Mouse (Mus musculus): ENCODE data around the gene Efnb3. TPM values are rescaled to one million over a fixed set of nuclear protein-coding genes. Genes with fewer than 3 reads are reported as not detected.

The Efnb3 gene
- 0.49 and 29.6 TPM in 2 replicates for polyA plus RNA-seq (2012; rRNA removed; ENCODE audit: low replicate concordance)

GRCm38 (mm10) chr11:69559851-69560765, at the start of gene Efnb3:
TSS of gene Efnb3 (minus strand) at chr11:69560205.

GRCm38 (mm10) chr11:69605726-69606490, 45.9 kb upstream of the Efnb3 start, which contains the start of gene Atp1b2:
TSS of gene Atp1b2 (minus strand) at chr11:69605942.

GRCm38 (mm10) chr11:69580091-69580514, 20.1 kb upstream of the Efnb3 start, which contains the start of the genes Wrap53 and Trp53:
TSS of gene Wrap53 (minus strand) at chr11:69580255.
TSS of gene Trp53 (plus strand) at chr11:69580359.

GRCm38 (mm10) chr11:69549060-69549656, 10.8 kb downstream of the Efnb3 start, which contains the start of gene Dnah2:
TSS of gene Dnah2 (minus strand) at chr11:69549110.

Other genes starting within 250 kb of the Efnb3 start
- 5.7 and 11.8 TPM in 2 replicates for gene Cntrob, start 236.4 kb downstream of the Efnb3 start, polyA plus RNA-seq (2012; rRNA removed; ENCODE audit: low replicate concordance)
- gene Trappc1, start 236.2 kb downstream of the Efnb3 start, polyA plus RNA-seq (2012; rRNA removed; ENCODE audit: low replicate concordance) = 72.6 and 77.1 TPM in 2 replicates
- gene Kcnab3, start 233.9 kb downstream of the Efnb3 start, polyA plus RNA-seq (2012; rRNA removed; ENCODE audit: low replicate concordance) = 0.92 and 2.9 TPM in 2 replicates
- 0.73 and 2.0 TPM in 2 replicates for gene Rnf227, start 219.7 kb downstream of the Efnb3 start, polyA plus RNA-seq (2012; rRNA removed; ENCODE audit: low replicate concordance)
- gene Chd3, start 190.8 kb downstream of the Efnb3 start, polyA plus RNA-seq (2012; rRNA removed; ENCODE audit: low replicate concordance) = 45.5 and 209 TPM in 2 replicates
- 180 and 191 TPM in 2 replicates for gene Naa38, start 164.7 kb downstream of the Efnb3 start, polyA plus RNA-seq (2012; rRNA removed; ENCODE audit: low replicate concordance)
- 30.0 and 32.3 TPM in 2 replicates for gene Cyb5d1, start 164.6 kb downstream of the Efnb3 start, polyA plus RNA-seq (2012; rRNA removed; ENCODE audit: low replicate concordance)
- 50.9 and 97.6 TPM in 2 replicates for gene Tmem88, start 162.0 kb downstream of the Efnb3 start, polyA plus RNA-seq (2012; rRNA removed; ENCODE audit: low replicate concordance)
- 8.0 and 17.4 TPM in 2 replicates for gene Kdm6b, start 146.5 kb downstream of the Efnb3 start, polyA plus RNA-seq (2012; rRNA removed; ENCODE audit: low replicate concordance)
- 0.29 and 1.4 TPM in 2 replicates for gene Dnah2, start 11.1 kb downstream of the Efnb3 start, polyA plus RNA-seq (2012; rRNA removed; ENCODE audit: low replicate concordance)
- 15.8 and 19.8 TPM in 2 replicates for gene Wrap53, start 20.1 kb upstream of the Efnb3 start, polyA plus RNA-seq (2012; rRNA removed; ENCODE audit: low replicate concordance)
- 68.6 and 188 TPM in 2 replicates for gene Trp53, start 20.2 kb upstream of the Efnb3 start, polyA plus RNA-seq (2012; rRNA removed; ENCODE audit: low replicate concordance)
- 28.5 and 39.7 TPM in 2 replicates for gene Atp1b2, start 45.7 kb upstream of the Efnb3 start, polyA plus RNA-seq (2012; rRNA removed; ENCODE audit: low replicate concordance)
- gene Shbg, start 57.7 kb upstream of the Efnb3 start, polyA plus RNA-seq (2012; rRNA removed; ENCODE audit: low replicate concordance) = not detected in 2 replicates
- gene Sat2, start 61.8 kb upstream of the Efnb3 start, polyA plus RNA-seq (2012; rRNA removed; ENCODE audit: low replicate concordance) = 10.9 and 12.6 TPM in 2 replicates
- 58.6 and 88.5 TPM in 2 replicates for gene Fxr2, start 72.8 kb upstream of the Efnb3 start, polyA plus RNA-seq (2012; rRNA removed; ENCODE audit: low replicate concordance)
- 0.15 and 0.24 TPM in 2 replicates for gene Sox15, start 95.1 kb upstream of the Efnb3 start, polyA plus RNA-seq (2012; rRNA removed; ENCODE audit: low replicate concordance)
- 144 and 237 TPM in 2 replicates for gene Mpdu1, start 102.4 kb upstream of the Efnb3 start, polyA plus RNA-seq (2012; rRNA removed; ENCODE audit: low replicate concordance)
- gene Cd68, start 105.9 kb upstream of the Efnb3 start, polyA plus RNA-seq (2012; rRNA removed; ENCODE audit: low replicate concordance) = 56.3 and 61.7 TPM in 2 replicates
- gene Eif4a1, start 112.2 kb upstream of the Efnb3 start, polyA plus RNA-seq (2012; rRNA removed; ENCODE audit: low replicate concordance) = 319 and 587 TPM in 2 replicates
- 85.1 and 101 TPM in 2 replicates for gene Senp3, start 121.9 kb upstream of the Efnb3 start, polyA plus RNA-seq (2012; rRNA removed; ENCODE audit: low replicate concordance)
- gene Tnfsf13, start 125.6 kb upstream of the Efnb3 start, polyA plus RNA-seq (2012; rRNA removed; ENCODE audit: low replicate concordance) = 6.3 and 13.6 TPM in 2 replicates
- 46.0 and 77.8 TPM in 2 replicates for gene Tnfsf12, start 135.6 kb upstream of the Efnb3 start, polyA plus RNA-seq (2012; rRNA removed; ENCODE audit: low replicate concordance)
- 9.8 and 12.9 TPM in 2 replicates for gene Tnfsfm13, start 135.9 kb upstream of the Efnb3 start, polyA plus RNA-seq (2012; rRNA removed; ENCODE audit: low replicate concordance)
- 15.1 and 47.7 TPM in 2 replicates for gene Polr2a, start 198.4 kb upstream of the Efnb3 start, polyA plus RNA-seq (2012; rRNA removed; ENCODE audit: low replicate concordance)
- gene Slc35g3, start 201.8 kb upstream of the Efnb3 start, polyA plus RNA-seq (2012; rRNA removed; ENCODE audit: low replicate concordance) = 0.10 and 0.21 TPM in 2 replicates
- gene Zbtb4, start 205.7 kb upstream of the Efnb3 start, polyA plus RNA-seq (2012; rRNA removed; ENCODE audit: low replicate concordance) = 44.2 and 58.0 TPM in 2 replicates
- 15.3 and 30.1 TPM in 2 replicates for gene Chrnb1, start 235.7 kb upstream of the Efnb3 start, polyA plus RNA-seq (2012; rRNA removed; ENCODE audit: low replicate concordance)
- gene Fgf11, start 241.7 kb upstream of the Efnb3 start, polyA plus RNA-seq (2012; rRNA removed; ENCODE audit: low replicate concordance) = 9.8 and 16.7 TPM in 2 replicates
- 0.16 and 7.0 TPM in 2 replicates for gene Tmem102, start 245.4 kb upstream of the Efnb3 start, polyA plus RNA-seq (2012; rRNA removed; ENCODE audit: low replicate concordance)